Mouse (Mus musculus) intestine, embryonic 14.5 days (tissue): ENCODE data around the gene Polr2a. TPM values are rescaled to one million over a fixed set of nuclear protein-coding genes. Genes with fewer than 3 reads are reported as not detected.

ENCODE experiments used
- ATAC-seq: fragments of 200-750 bp; cut with Nextera tagmentation; replicated peaks from 2 replicates; pipeline ENCODE4 v1.8.0; 2017; ENCODE audit warnings: low read depth, moderate number of reproducible peaks, moderate TSS enrichment, moderate library complexity; ENCODE audit not compliant: low FRiP score, low TSS enrichment
- DNase-seq: peaks from one replicate; pipeline ENCODE4 v3.0.0-alpha.2; 2018; ENCODE audit warnings: low spot score
- H3K27ac ChIP-seq: fragments of 300-500 bp; sonication (generic); 2 replicates; pipeline ENCODE4 v1.5.1; 2014; ENCODE audit warnings: low read depth, mild to moderate bottlenecking, control low read depth
- H3K27me3 ChIP-seq: fragments of 300-500 bp; sonication (generic); replicated peaks from 2 replicates; pipeline ENCODE4 v1.6.1; 2014; ENCODE audit warnings: low read length, control low read depth; ENCODE audit not compliant: control insufficient read depth, insufficient read depth
- H3K36me3 ChIP-seq: fragments of 300-500 bp; sonication (generic); 2 replicates; pipeline ENCODE4 v1.6.1; 2014; ENCODE audit warnings: low read length, control low read depth; ENCODE audit not compliant: control insufficient read depth, insufficient read depth
- H3K4me1 ChIP-seq: fragments of 300-500 bp; sonication (generic); replicated peaks from 2 replicates; pipeline ENCODE4 v1.6.1; 2014; ENCODE audit warnings: low read length, control low read depth, mixed read lengths; ENCODE audit not compliant: control insufficient read depth, insufficient read depth
- H3K4me2 ChIP-seq: fragments of 300-500 bp; sonication (generic); 2 replicates; pipeline ENCODE4 v1.6.1; 2014; ENCODE audit warnings: low read length
- H3K4me3 ChIP-seq: fragments of 300-500 bp; sonication (generic); 2 replicates; pipeline ENCODE4 v1.5.1; 2014; ENCODE audit warnings: low read depth, low read length, control low read depth, mixed read lengths
- H3K9ac ChIP-seq: fragments of 300-500 bp; sonication (generic); 2 replicates; pipeline ENCODE4 v1.6.1; 2014; ENCODE audit warnings: mild to moderate bottlenecking, low read length
- H3K9me3 ChIP-seq: fragments of 300-500 bp; sonication (generic); 2 replicates; pipeline ENCODE4 v1.6.1; 2016; ENCODE audit warnings: low read length, control low read depth; ENCODE audit not compliant: control insufficient read depth
- WGBS: fragments of 180-500 bp; shearing (Covaris S2); extraction: QIAGEN DNeasy Blood & Tissue Kit; methylation state at CpG from one replicate; pipeline ENCODE4 v1.1.7; 2014; 5-methylcytosine and 5-hydroxymethylcytosine counted together
- polyA plus RNA-seq: library from polyadenylated mRNA; unstranded; fragments of >200 nt; fragmentation: Nextera tagmentation; extraction: Ambion mirVana; gene quantifications from 2 replicates; pipeline ENCODE4 v1.2.1, GENCODE M21; 2014

Gene Polr2a
- polyA plus RNA-seq: 35.2 and 38.7 TPM in 2 replicates

GRCm38 (mm10) chr11:69758478-69758970 is at the start of gene Polr2a:
TSS of gene Polr2a (minus strand) at chr11:69758637.
- H3K9me3 ChIP-seq: no peaks in the 10 kb centered on the region
- H3K4me3 ChIP-seq: peak within 1 kb of the TSS; percentile 56
- ATAC-seq (peak; percentile 95), DNase-seq (peak; percentile 99)
- H3K9ac ChIP-seq: peak within 1 kb of the TSS; percentile 89
- peaks cover 41% of the 10 kb centered on the region for H3K4me1 ChIP-seq
- H3K4me2 ChIP-seq: peak within 1 kb of the TSS; percentile 93
- H3K36me3 ChIP-seq: no peaks in the 10 kb centered on the region
- under 1% methylated on average over 36 of the region's 36 CpGs for WGBS
- no peaks in the 10 kb centered on the region for H3K27me3 ChIP-seq
- peak within 1 kb of the TSS; percentile 99 for H3K27ac ChIP-seq

DNA sequence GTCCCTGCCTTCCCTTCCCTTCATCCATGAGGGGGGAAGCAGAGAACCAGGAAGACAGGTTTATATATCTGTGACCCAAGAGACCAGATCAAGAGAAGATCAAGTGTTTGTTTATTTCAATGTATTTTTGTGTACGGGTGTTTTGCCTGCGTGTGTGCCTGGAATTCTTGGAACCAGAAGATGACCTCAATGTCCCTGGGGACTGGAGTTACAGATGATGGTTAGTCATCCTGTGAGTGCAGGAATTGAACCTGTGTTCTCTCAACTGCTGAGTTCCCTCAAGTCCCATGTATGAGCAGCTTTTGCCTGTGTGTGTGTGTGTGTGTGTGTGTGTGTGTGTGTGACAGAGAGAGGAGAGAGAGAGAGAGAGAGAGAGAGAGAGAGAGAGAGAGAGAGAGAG is 49.2 kb upstream of the Polr2a start:
- ATAC-seq: no peak
- peaks cover 15% of the 10 kb centered on the region; the same call in 1 of the 2 replicates for H3K4me1 ChIP-seq
- 55% methylated on average over 2 of the region's 2 CpGs for WGBS
- H3K36me3 ChIP-seq: no peaks in the 10 kb centered on the region
- H3K4me2 ChIP-seq: no peak overlapping the region
- no peak overlapping the region for H3K4me3 ChIP-seq
- no peak for DNase-seq
- no peak overlapping the region for H3K27ac ChIP-seq
- H3K9me3 ChIP-seq: no peaks in the 10 kb centered on the region
- H3K27me3 ChIP-seq: peaks cover 23% of the 10 kb centered on the region
- H3K9ac ChIP-seq: no peak overlapping the region

DNA sequence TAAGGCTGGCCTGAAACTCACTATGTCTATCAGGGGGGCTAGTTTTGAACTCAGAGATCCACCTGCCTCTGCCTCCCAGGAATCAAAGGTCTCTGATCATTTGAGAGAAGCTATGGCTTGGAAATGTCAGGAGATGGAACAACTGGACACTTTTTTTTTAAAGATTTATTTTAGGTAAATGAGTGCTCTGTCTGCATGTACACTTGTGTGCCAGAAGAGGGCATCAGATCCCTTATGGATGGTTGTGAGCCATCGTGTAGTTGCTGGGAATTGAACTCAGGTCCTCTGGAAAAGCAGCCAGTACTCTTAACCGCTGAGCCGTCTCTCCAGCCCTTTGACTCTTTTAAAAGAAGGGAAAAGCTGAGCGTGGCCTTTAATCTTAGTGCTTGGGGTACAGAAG is 47.9 kb upstream of the Polr2a start:
- DNase-seq (no peak), ATAC-seq (no peak)
- Histone ChIP-seq H3K4me2 (no peak overlapping the region), H3K36me3 (no peaks in the 10 kb centered on the region), H3K27me3 (peaks cover 35% of the 10 kb centered on the region), H3K4me3 (no peak overlapping the region), H3K9me3 (no peaks in the 10 kb centered on the region), H3K9ac (no peak overlapping the region), H3K4me1 (peaks cover 26% of the 10 kb centered on the region), H3K27ac (no peak overlapping the region)
- WGBS: 80% methylated on average over 4 of the region's 4 CpGs

GRCm38 (mm10) chr11:69804972-69805909 is 46.8 kb upstream of the Polr2a start, which contains the start of gene Tmem102:
TSS of gene Tmem102 (minus strand) at chr11:69805624.
- Histone ChIP-seq H3K4me2 (peak within 1 kb of the TSS; percentile 82), H3K36me3 (no peaks in the 10 kb centered on the region), H3K27ac (no peak within 1 kb of the TSS), H3K4me3 (peak within 1 kb of the TSS; percentile 58), H3K9me3 (no peaks in the 10 kb centered on the region), H3K4me1 (peaks cover 32% of the 10 kb centered on the region), H3K9ac (peak within 1 kb of the TSS; percentile 23), H3K27me3 (peaks cover 38% of the 10 kb centered on the region)
- 7% methylated on average over 29 of the region's 29 CpGs for WGBS
- ATAC-seq: no peak
- peak; percentile 64 for DNase-seq

GRCm38 (mm10) chr11:69804652-69804940 is 46.2 kb upstream of the Polr2a start:
- no peak for DNase-seq
- Histone ChIP-seq H3K27ac (no peak overlapping the region), H3K4me3 (peak overlapping the region; percentile 58), H3K4me2 (peak overlapping the region; percentile 82), H3K9me3 (no peaks in the 10 kb centered on the region), H3K27me3 (peaks cover 38% of the 10 kb centered on the region), H3K4me1 (peaks cover 38% of the 10 kb centered on the region), H3K9ac (peak overlapping the region; percentile 23), H3K36me3 (no peaks in the 10 kb centered on the region)
- 4% methylated on average over 12 of the region's 12 CpGs for WGBS
- no peak for ATAC-seq

GRCm38 (mm10) chr11:69803786-69804651 is 45.6 kb upstream of the Polr2a start:
- Histone ChIP-seq H3K4me3 (peak overlapping the region; percentile 58), H3K4me1 (peaks cover 44% of the 10 kb centered on the region)

GRCm38 (mm10) chr11:69803328-69803727 is 44.9 kb upstream of the Polr2a start:
- H3K27me3 ChIP-seq: peaks cover 38% of the 10 kb centered on the region
- 3% methylated on average over 12 of the region's 12 CpGs for WGBS
- H3K4me3 ChIP-seq: peak overlapping the region; percentile 58
- peak overlapping the region; percentile 82 for H3K4me2 ChIP-seq
- H3K27ac ChIP-seq: no peak overlapping the region
- peak; percentile 16; the same call in 1 of the 2 replicates for ATAC-seq
- no peaks in the 10 kb centered on the region for H3K36me3 ChIP-seq
- no peak for DNase-seq
- no peaks in the 10 kb centered on the region for H3K9me3 ChIP-seq
- H3K9ac ChIP-seq: peak overlapping the region; percentile 42
- peaks cover 44% of the 10 kb centered on the region for H3K4me1 ChIP-seq

More at GRCm38 (mm10) chr11:69803786-69804651, 45.6 kb upstream of the Polr2a start:
- DNase-seq (peak; percentile 82), ATAC-seq (peak; percentile 41)
- H3K27ac ChIP-seq: no peak overlapping the region
- no peaks in the 10 kb centered on the region for H3K9me3 ChIP-seq
- peak overlapping the region; percentile 82 for H3K4me2 ChIP-seq
- no peaks in the 10 kb centered on the region for H3K36me3 ChIP-seq
- WGBS: 2% methylated on average over 59 of the region's 60 CpGs
- H3K27me3 ChIP-seq: peaks cover 38% of the 10 kb centered on the region
- H3K9ac ChIP-seq: peak overlapping the region; percentile 42

- peak overlapping the region; percentile 58 for H3K4me3 ChIP-seq
- peaks cover 38% of the 10 kb centered on the region for H3K27me3 ChIP-seq
- no peaks in the 10 kb centered on the region for H3K36me3 ChIP-seq
- WGBS: under 1% methylated on average over 29 of the region's 33 CpGs
- H3K4me2 ChIP-seq: peak overlapping the region; percentile 82
- ATAC-seq: no peak
- peak overlapping the region; percentile 42; the same call in 1 of the 2 replicates for H3K9ac ChIP-seq
- no peaks in the 10 kb centered on the region for H3K9me3 ChIP-seq
- H3K27ac ChIP-seq: no peak overlapping the region
- peak; percentile 89 for DNase-seq
- H3K4me1 ChIP-seq: peaks cover 44% of the 10 kb centered on the region
Observed at GRCm38 (mm10) chr11:69802648-69803105, 44.2 kb upstream of the Polr2a start.
